Mouse (Mus musculus) adrenal gland, postnatal 10 days (tissue): ENCODE results near the gene A430078G23Rik. TPM values are rescaled to one million over a fixed set of nuclear protein-coding genes. Genes with fewer than 3 reads are reported as not detected.
A peak's percentile ranks its signal among the peaks of the same experiment; 100 is the strongest.

ENCODE experiments used
- DNase-seq: peaks from one replicate; pipeline ENCODE4 v3.0.0; 2021; ENCODE audit warnings: mixed read lengths
- total RNA-seq, 2 experiments: library from RNA; stranded (reverse); gene quantifications; 2 replicates each; pipeline ENCODE4 v1.2.3; 2021

Gene A430078G23Rik
- total RNA-seq, 2 experiments from 2014 or later = 2.3 to 3.7 TPM

DNA sequence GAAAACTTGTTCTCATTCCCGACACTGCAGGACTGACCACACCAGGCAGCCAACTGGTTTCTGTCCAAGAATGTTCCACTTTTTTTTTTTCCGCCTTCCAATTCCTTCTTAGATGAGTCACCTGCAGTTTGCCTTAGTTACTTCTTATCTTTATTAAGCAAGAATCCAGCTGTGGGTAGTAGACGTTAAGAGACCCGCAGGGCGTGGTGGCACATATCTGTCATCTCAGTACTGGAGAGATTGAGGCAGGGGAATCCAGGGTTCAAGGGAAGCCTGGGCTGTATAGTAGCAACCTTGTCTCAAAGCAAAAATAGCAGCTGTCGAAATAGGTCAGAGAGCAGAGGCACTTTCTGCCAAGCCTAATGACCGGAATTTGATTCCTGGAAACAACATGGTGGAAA, 58.7 kb downstream of the A430078G23Rik start:
- DNase-seq = peak; percentile 56

- DNase-seq = no peak
Measured at GRCm38 (mm10) chr8:3412816-3413215, 59.6 kb downstream of the A430078G23Rik start.

- DNase-seq = no peak
Measured at GRCm38 (mm10) chr8:3414639-3415190, 61.5 kb downstream of the A430078G23Rik start.

GRCm38 (mm10) chr8:3415259-3415658, 62.0 kb downstream of the A430078G23Rik start:
- DNase-seq = no peak

DNA sequence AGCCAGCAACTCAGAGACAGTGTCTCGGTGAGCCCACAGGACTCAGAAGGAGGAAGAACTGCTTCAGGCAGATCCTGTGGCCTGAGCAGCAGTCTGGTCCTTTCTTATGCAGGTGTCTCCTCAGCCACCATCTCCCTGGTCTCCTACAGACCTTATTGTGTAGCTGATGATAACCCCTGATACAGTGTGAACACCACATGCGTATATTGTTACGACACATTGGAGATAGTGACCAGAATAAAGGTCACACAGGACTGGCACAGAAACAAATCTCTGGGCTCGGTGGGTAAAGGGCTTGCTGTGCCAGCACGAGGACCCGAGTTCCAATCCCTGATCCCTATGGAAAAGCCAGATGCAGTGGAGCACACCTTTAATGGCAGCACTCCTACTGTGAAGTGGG, 62.4 kb downstream of the A430078G23Rik start:
- no peak for DNase-seq

DNA sequence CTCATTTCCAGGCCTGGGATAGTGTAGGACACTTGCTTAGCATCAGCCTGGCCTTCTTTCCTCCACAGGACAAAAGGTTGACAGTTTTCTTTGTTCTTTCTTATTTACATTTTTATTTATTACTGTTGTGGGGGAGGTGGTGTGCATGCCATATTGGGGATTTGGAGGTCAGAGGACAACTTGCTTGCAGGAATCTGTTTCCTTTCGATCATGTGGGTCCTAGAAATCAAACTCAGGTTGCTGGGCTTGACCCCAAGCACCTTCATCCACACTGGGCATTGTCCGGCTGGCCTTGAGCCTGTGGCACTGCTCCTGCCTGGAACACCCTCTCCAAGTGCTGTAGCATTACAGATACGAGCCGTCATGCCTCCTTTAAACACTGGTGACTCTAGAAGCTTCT, 63.6 kb downstream of the A430078G23Rik start:
- DNase-seq = peak; percentile 29

- peak; percentile 49 for DNase-seq
Measured at GRCm38 (mm10) chr8:3417455-3417854, 64.2 kb downstream of the A430078G23Rik start.

GRCm38 (mm10) chr8:3418101-3418500, 64.9 kb downstream of the A430078G23Rik start:
- no peak for DNase-seq

DNA sequence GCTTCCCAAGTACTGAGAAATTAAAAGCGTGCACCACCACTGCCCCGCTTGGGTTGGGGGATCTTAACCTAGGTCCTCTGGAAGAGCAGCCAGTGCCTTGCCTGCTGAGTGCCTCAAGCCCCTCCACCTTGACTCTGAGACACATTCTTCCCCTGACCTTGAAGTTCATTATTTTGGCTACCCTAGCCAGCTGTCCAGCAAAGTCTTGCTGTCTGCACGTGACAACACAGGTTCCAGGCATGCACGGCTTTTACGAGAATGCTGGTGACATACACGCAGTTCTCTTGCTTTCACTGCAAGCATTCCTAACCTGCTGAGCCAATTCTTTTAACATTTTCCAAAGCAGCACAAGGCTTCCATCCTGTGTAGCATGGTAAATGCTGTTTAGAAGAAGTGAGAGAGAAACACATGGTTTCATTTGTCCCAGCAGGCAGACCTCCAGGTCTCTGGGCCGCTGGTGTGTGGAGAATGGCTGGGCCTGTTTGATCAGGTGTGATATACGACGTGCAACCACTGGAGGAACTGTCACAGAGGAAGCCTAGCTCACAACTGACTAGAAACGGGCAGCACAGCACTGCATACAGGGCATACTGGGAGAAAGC, 67.0 kb downstream of the A430078G23Rik start:
- DNase-seq = no peak

- no peak for DNase-seq
Measured at GRCm38 (mm10) chr8:3421507-3421906, 68.3 kb downstream of the A430078G23Rik start.

DNA sequence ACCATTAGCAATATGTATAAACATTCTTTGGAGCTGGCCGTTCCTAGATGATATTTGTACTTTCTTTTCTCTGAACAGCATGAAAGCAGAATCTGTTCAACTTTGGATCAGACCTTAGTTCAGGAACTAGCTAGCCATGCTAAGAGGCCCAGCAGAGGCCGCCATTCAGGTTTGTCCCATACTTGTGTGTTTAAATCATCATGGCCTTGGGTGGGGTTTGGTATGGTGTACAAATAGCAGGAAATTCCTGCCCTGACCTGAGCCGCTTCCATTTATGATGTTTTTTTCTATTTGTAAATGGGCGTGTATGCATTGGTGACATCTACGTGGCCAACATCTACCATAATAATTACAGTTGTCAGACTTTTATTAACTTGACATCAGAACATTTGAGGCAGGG, 72.0 kb downstream of the A430078G23Rik start:
- no peak for DNase-seq

DNA sequence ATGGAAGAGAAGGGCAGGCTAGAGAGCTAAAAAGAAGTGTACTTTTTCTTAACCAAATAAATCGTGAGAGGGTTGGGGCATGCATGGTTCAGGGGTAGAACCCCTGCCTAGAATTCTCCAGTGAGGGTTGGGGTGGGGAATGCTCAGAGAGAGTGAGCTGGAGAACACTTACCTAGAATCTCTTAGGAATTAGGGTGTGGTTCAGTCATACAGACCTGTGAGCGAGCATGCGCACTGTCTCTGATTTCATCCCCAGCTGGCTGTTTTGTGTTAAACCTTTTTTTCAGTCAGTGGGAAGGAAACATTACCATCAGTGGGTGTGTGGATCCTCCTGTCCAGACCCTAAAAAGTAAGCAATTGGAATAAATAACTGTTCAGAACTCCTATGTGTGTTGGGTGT, 73.0 kb downstream of the A430078G23Rik start:
- DNase-seq = no peak

DNA sequence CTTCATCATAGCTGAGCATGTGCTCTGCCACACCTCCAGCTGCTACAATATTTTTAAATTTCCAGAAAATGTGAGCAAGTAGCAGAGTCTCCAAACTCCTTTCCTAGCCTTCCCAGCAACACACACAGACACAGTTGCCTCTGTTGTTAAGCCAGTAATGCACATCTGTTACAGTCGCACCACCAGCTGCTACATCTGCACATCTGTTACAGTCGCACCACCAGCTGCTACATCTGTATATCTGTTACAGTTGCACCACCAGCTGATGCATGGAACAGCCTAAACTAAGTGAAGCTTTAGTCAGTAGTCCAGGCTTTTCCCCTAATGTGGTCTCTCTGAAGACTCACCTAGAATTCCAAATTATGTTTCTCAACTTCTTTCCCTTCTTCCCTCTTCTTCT, 75.2 kb downstream of the A430078G23Rik start:
- no peak for DNase-seq

GRCm38 (mm10) chr8:3429966-3430365, 76.8 kb downstream of the A430078G23Rik start:
- DNase-seq = peak; percentile 78

GRCm38 (mm10) chr8:3431113-3431512, 77.9 kb downstream of the A430078G23Rik start:
- DNase-seq = no peak

- DNase-seq = no peak
Measured at GRCm38 (mm10) chr8:3436492-3436891, 83.3 kb downstream of the A430078G23Rik start.

DNA sequence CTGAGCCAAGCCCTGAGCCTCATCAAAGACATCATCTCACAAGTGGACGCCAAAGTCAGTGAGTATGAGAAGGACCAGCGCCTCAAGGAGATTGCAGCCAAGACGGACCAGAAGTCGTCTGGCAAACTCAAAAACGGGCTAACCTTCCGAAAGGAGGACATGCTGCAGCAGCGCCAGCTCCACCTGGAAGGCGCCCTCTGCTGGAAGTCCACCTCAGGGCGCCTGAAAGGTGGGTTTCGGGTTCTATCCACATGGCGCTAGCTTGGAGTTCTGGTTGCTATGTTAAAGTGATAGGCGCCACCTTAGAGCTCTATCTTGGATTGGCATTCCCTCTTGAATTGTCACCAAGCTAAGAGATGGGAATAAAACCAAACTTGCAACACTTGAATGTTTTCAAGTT, 86.3 kb downstream of the A430078G23Rik start:
- no peak for DNase-seq

Other genes with a start within 250 kb of the A430078G23Rik start
- 100 to 1,000 TPM; 100 to 108 TPM for gene Insr, start 73.8 kb upstream of the A430078G23Rik start, total RNA-seq
- gene Arhgef18, start 39.6 kb downstream of the A430078G23Rik start, total RNA-seq = 10 to 100 TPM; 27.4 to 36.5 TPM
- gene Pex11g, start 114.3 kb downstream of the A430078G23Rik start, total RNA-seq = 10 to 100 TPM; 13.3 to 16.1 TPM
- under 1 TPM in 1 of 2 experiments, not detected in 1; 0.27 TPM for gene Tex45, start 117.4 kb downstream of the A430078G23Rik start, total RNA-seq
- 10 to 100 TPM; 23.9 to 25.3 TPM for gene Zfp358, start 139.7 kb downstream of the A430078G23Rik start, total RNA-seq
- gene Mcoln1, start 147.0 kb downstream of the A430078G23Rik start, total RNA-seq = 10 to 100 TPM; 30.2 to 37.6 TPM
- gene Pnpla6, start 162.0 kb downstream of the A430078G23Rik start, total RNA-seq = 10 to 100 TPM; 24.2 to 39.3 TPM
- 1 to 10 TPM in 1 of 2 experiments, under 1 TPM in 1; 0.61 to 1.9 TPM for gene C330021F23Rik, start 214.6 kb downstream of the A430078G23Rik start, total RNA-seq
- 10 to 100 TPM in 1 of 2 experiments, 1 to 10 TPM in 1; 9.1 to 13.8 TPM for gene Camsap3, start 233.9 kb downstream of the A430078G23Rik start, total RNA-seq